Mouse (Mus musculus): ENCODE measurements at regions not wholly inside any gene's neighbourhood (a gene's known extent, or its start where the extent isn't known, plus 50 kb on each side); places are given as distances from the start of the nearest gene placed in this dataset.
A peak's percentile ranks its signal among the peaks of the same experiment; 100 is the strongest.

GRCm38 (mm10) chr2:167844556-167844955 lies 87.3 kb upstream of the Ptpn1 start:
- H3K27ac ChIP-seq, result peak overlapping the region; percentile 81; the same call in 1 of the 2 replicates
- H3K4me3 ChIP-seq, result no peak overlapping the region
- H3K9me3 ChIP-seq, result no peaks in the 10 kb centered on the region
- no peaks in the 10 kb centered on the region for H3K27me3 ChIP-seq (ENCODE audit: insufficient read depth, poor library complexity, severe bottlenecking)
- no peaks in the 10 kb centered on the region for H3K36me3 ChIP-seq
- H3K4me1 ChIP-seq, result peaks cover 80% of the 10 kb centered on the region
- WGBS, result 52% methylated on average over 7 of the region's 7 CpGs
- no peak for DNase-seq (ENCODE audit: low spot score)

- no peak for DNase-seq (ENCODE audit: low spot score)
- H3K27ac ChIP-seq, result peak overlapping the region; percentile 81
- no peak overlapping the region for H3K4me3 ChIP-seq
- no peaks in the 10 kb centered on the region for H3K9me3 ChIP-seq
- H3K4me1 ChIP-seq, result peaks cover 78% of the 10 kb centered on the region
- no peaks in the 10 kb centered on the region for H3K27me3 ChIP-seq (ENCODE audit: insufficient read depth, poor library complexity, severe bottlenecking)
- H3K36me3 ChIP-seq, result no peaks in the 10 kb centered on the region
- WGBS, result 78% methylated on average over 5 of the region's 5 CpGs
These were observed 87.9 kb upstream of the Ptpn1 start for GRCm38 (mm10) chr2:167843921-167844320.

- H3K4me3 ChIP-seq, result no peak overlapping the region
- peak overlapping the region; percentile 81 for H3K27ac ChIP-seq
- 0 out of 2 replicates have a peak, but pooled peaks cover 4% of the 10 kb centered on the region for H3K27me3 ChIP-seq (ENCODE audit: insufficient read depth, poor library complexity, severe bottlenecking)
- 44% methylated on average over 2 of the region's 2 CpGs for WGBS
- DNase-seq (ENCODE audit: low spot score), result no peak
- H3K4me1 ChIP-seq, result peaks cover 70% of the 10 kb centered on the region
- no peaks in the 10 kb centered on the region for H3K9me3 ChIP-seq
- H3K36me3 ChIP-seq, result no peaks in the 10 kb centered on the region
These were observed 88.9 kb upstream of the Ptpn1 start for GRCm38 (mm10) chr2:167842993-167843392.

GRCm38 (mm10) chr2:167842473-167842872 lies 89.4 kb upstream of the Ptpn1 start:
- H3K27me3 ChIP-seq (ENCODE audit: insufficient read depth, poor library complexity, severe bottlenecking), result 0 out of 2 replicates have a peak, but pooled peaks cover 4% of the 10 kb centered on the region
- WGBS, result 80% methylated on average over 1 of the region's 1 CpGs
- peaks cover 73% of the 10 kb centered on the region for H3K4me1 ChIP-seq
- no peaks in the 10 kb centered on the region for H3K9me3 ChIP-seq
- no peak for DNase-seq (ENCODE audit: low spot score)
- H3K27ac ChIP-seq, result peak overlapping the region; percentile 81
- no peaks in the 10 kb centered on the region for H3K36me3 ChIP-seq
- no peak overlapping the region for H3K4me3 ChIP-seq

GRCm38 (mm10) chr2:167841339-167842240 lies 90.3 kb upstream of the Ptpn1 start:
- H3K27me3 ChIP-seq (ENCODE audit: insufficient read depth, poor library complexity, severe bottlenecking), result 0 out of 2 replicates have a peak, but pooled peaks cover 4% of the 10 kb centered on the region
- WGBS, result 19% methylated on average over 22 of the region's 22 CpGs
- peaks cover 73% of the 10 kb centered on the region for H3K4me1 ChIP-seq
- peak overlapping the region; percentile 81 for H3K27ac ChIP-seq
- H3K9me3 ChIP-seq, result no peaks in the 10 kb centered on the region
- no peaks in the 10 kb centered on the region for H3K36me3 ChIP-seq
- H3K4me3 ChIP-seq, result no peak overlapping the region
- no peak for DNase-seq (ENCODE audit: low spot score)

GRCm38 (mm10) chr2:167840344-167840743 lies 91.5 kb upstream of the Ptpn1 start:
- Histone ChIP-seq H3K27me3 (ENCODE audit: insufficient read depth, poor library complexity, severe bottlenecking) (0 out of 2 replicates have a peak, but pooled peaks cover 4% of the 10 kb centered on the region), H3K4me3 (no peak overlapping the region), H3K36me3 (no peaks in the 10 kb centered on the region), H3K27ac (peak overlapping the region; percentile 38; the same call in 1 of the 2 replicates), H3K4me1 (peaks cover 74% of the 10 kb centered on the region), H3K9me3 (no peaks in the 10 kb centered on the region)
- WGBS, result 60% methylated on average over 9 of the region's 9 CpGs
- no peak for DNase-seq (ENCODE audit: low spot score)

- Histone ChIP-seq H3K4me3 (no peak overlapping the region), H3K27ac (0 out of 2 replicates have a peak overlapping the region, but pooled peaks have one; percentile 38), H3K36me3 (no peaks in the 10 kb centered on the region), H3K4me1 (peaks cover 72% of the 10 kb centered on the region), H3K27me3 (ENCODE audit: insufficient read depth, poor library complexity, severe bottlenecking) (0 out of 2 replicates have a peak, but pooled peaks cover 4% of the 10 kb centered on the region), H3K9me3 (no peaks in the 10 kb centered on the region)
- no peak for DNase-seq (ENCODE audit: low spot score)
- 61% methylated on average over 13 of the region's 13 CpGs for WGBS
These were observed 92.4 kb upstream of the Ptpn1 start for GRCm38 (mm10) chr2:167839324-167839981.

GRCm38 (mm10) chr2:167837596-167837995 lies 94.3 kb upstream of the Ptpn1 start:
- no peak for DNase-seq (ENCODE audit: low spot score)
- H3K9me3 ChIP-seq, result no peaks in the 10 kb centered on the region
- 0 out of 2 replicates have a peak, but pooled peaks cover 4% of the 10 kb centered on the region for H3K27me3 ChIP-seq (ENCODE audit: insufficient read depth, poor library complexity, severe bottlenecking)
- peak overlapping the region; percentile 26; the same call in 1 of the 2 replicates for H3K27ac ChIP-seq
- WGBS, result 42% methylated on average over 4 of the region's 4 CpGs
- no peaks in the 10 kb centered on the region for H3K36me3 ChIP-seq
- peaks cover 71% of the 10 kb centered on the region for H3K4me1 ChIP-seq
- H3K4me3 ChIP-seq, result no peak overlapping the region

- peak overlapping the region; percentile 26 for H3K27ac ChIP-seq
- DNase-seq (ENCODE audit: low spot score), result no peak
- 0 out of 2 replicates have a peak, but pooled peaks cover 4% of the 10 kb centered on the region for H3K27me3 ChIP-seq (ENCODE audit: insufficient read depth, poor library complexity, severe bottlenecking)
- WGBS, result 22% methylated on average over 7 of the region's 7 CpGs
- H3K9me3 ChIP-seq, result no peaks in the 10 kb centered on the region
- no peak overlapping the region for H3K4me3 ChIP-seq
- peaks cover 61% of the 10 kb centered on the region for H3K4me1 ChIP-seq
- H3K36me3 ChIP-seq, result no peaks in the 10 kb centered on the region
These were observed 95.2 kb upstream of the Ptpn1 start for GRCm38 (mm10) chr2:167836611-167837010.

- DNase-seq (ENCODE audit: low spot score), result no peak
- Histone ChIP-seq H3K9me3 (no peaks in the 10 kb centered on the region), H3K4me3 (no peak overlapping the region), H3K27ac (peak overlapping the region; percentile 80), H3K27me3 (ENCODE audit: insufficient read depth, poor library complexity, severe bottlenecking) (0 out of 2 replicates have a peak, but pooled peaks cover 4% of the 10 kb centered on the region), H3K36me3 (no peaks in the 10 kb centered on the region), H3K4me1 (peaks cover 53% of the 10 kb centered on the region)
- 78% methylated on average over 8 of the region's 8 CpGs for WGBS
These were observed 97.3 kb upstream of the Ptpn1 start for GRCm38 (mm10) chr2:167834605-167835004.

GRCm38 (mm10) chr2:167833290-167833953 lies 98.4 kb upstream of the Ptpn1 start:
- WGBS, result 37% methylated on average over 20 of the region's 20 CpGs
- H3K27ac ChIP-seq, result peak overlapping the region; percentile 80
- no peaks in the 10 kb centered on the region for H3K36me3 ChIP-seq
- H3K9me3 ChIP-seq, result no peaks in the 10 kb centered on the region
- DNase-seq (ENCODE audit: low spot score), result no peak
- 0 out of 2 replicates have a peak, but pooled peaks cover 3% of the 10 kb centered on the region for H3K27me3 ChIP-seq (ENCODE audit: insufficient read depth, poor library complexity, severe bottlenecking)
- peaks cover 60% of the 10 kb centered on the region for H3K4me1 ChIP-seq
- peak overlapping the region; percentile 24; the same call in 1 of the 2 replicates for H3K4me3 ChIP-seq

Measured in heart, embryonic 10.5 days (tissue).